Mouse (Mus musculus): ENCODE data around the gene Tfap4. TPM values are rescaled to one million over a fixed set of nuclear protein-coding genes. Genes with fewer than 3 reads are reported as not detected.
"Not testable (repeated sequence)": the region's sequence is repeated elsewhere in the genome, so short reads cannot be mapped to it uniquely, and the experiment has no call there.

Tfap4 gene
- polyA plus RNA-seq, 1 experiment from 2014 or later, result 23.0 TPM

DNA sequence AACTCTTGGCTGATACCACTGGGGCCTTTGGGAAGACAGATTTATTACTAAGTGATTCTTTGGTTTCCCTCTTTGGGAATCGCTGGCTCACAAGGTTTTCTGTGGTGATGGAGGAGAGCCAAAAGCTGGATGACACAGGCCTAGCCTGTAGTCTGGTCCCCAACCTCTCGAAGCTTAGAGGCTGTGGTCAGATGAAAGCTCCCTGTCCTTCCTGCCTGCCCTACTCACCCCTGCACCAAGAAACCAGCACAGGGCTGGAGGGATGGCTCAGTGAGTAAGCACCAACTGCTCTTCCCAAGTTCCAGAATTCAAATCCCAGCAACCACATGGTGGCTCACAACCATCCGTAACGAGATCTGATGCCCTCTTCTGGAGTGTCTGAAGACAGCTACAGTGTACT is 20.1 kb downstream of the Tfap4 start:
- no peaks in the 10 kb centered on the region for H3K4me1 ChIP-seq (ENCODE audit: insufficient read depth)
- no peaks in the 10 kb centered on the region for H3K27me3 ChIP-seq (ENCODE audit: insufficient read depth, low read length)
- no peak overlapping the region for H3K27ac ChIP-seq (ENCODE audit: low read depth)
- no peak overlapping the region for H3K4me3 ChIP-seq (ENCODE audit: low read depth, low read length)
- 0 out of 2 replicates have a peak, but pooled peaks cover 3% of the 10 kb centered on the region for H3K36me3 ChIP-seq (ENCODE audit: insufficient read depth)
- no peak overlapping the region for H3K4me2 ChIP-seq
- DNase-seq (no peak), ATAC-seq (ENCODE audit: insufficient read depth) (no peak)
- 71% methylated on average over 4 of the region's 4 CpGs for WGBS
- TF ChIP-seq CTCF (IDR thresholded peaks at IDR 0.05; ENCODE audit: low read depth), result no peak
- H3K9ac ChIP-seq, result no peak overlapping the region
- no peaks in the 10 kb centered on the region for H3K9me3 ChIP-seq (ENCODE audit: low read depth, low read length)

DNA sequence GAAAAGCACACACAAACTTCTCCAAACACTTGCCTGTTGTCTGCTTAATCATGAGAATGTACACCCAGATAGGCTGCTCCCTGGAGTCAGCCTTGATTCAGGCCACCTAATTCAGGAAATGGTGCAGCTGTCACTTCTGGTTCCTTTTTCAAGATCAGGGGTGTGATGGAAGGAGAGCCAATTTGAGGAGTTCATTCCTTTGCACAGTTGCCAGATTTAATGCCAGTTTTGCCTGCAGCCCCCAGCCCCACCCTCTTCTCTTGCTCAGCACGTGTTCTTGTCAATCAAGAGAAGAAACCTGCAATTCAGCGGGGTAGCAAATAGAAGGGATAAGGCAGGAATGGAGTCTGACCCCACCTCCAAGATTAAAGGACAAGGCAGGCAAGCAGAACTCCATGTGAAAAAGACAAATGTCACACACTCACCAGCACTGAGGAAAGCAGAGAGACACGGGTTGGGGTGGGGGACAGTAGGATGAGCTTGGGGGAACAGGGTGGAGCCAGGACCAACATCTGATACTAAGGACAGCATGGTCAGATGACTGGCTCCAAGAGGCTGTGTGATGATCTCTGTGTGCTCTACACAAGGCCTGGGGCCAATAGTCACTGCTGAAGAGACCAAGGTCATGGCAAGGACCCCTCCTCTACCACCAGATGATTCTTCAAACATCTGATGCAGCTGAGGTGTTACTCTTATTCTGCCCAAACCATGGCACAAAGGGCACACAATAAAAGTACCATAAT is 21.9 kb downstream of the Tfap4 start:
- Histone ChIP-seq H3K27ac (ENCODE audit: low read depth) (no peak overlapping the region), H3K4me1 (ENCODE audit: insufficient read depth) (no peaks in the 10 kb centered on the region), H3K36me3 (ENCODE audit: insufficient read depth) (no peaks in the 10 kb centered on the region), H3K4me2 (no peak overlapping the region), H3K9ac (no peak overlapping the region), H3K4me3 (ENCODE audit: low read depth, low read length) (no peak overlapping the region), H3K27me3 (ENCODE audit: insufficient read depth, low read length) (no peaks in the 10 kb centered on the region), H3K9me3 (ENCODE audit: low read depth, low read length) (no peaks in the 10 kb centered on the region)
- DNase-seq (no peak), ATAC-seq (ENCODE audit: insufficient read depth) (no peak)
- WGBS, result 48% methylated on average over 3 of the region's 3 CpGs
- no peak for TF ChIP-seq CTCF (IDR thresholded peaks at IDR 0.05; ENCODE audit: low read depth)

DNA sequence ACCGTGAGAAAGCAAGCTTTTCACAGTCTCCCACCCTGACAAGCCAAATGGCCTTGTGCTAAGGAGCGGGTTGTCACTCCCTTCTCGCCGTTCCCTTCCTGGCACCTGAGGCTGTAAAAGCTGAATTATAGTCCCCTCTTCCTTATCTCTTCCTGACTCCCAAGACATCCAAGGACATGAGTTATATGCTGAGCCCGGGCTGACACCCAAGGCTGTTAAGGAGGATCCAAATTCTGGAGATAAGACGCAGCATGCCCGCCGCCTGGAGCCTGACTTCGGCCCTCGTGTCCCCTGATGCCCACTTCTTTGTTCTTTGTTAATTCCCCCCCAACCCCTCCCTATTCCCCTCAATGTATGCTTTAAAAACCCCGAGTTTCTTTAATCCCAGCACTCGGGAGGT is 32.3 kb downstream of the Tfap4 start:
- not testable (repeated sequence) for DNase-seq; H3K4me3 ChIP-seq (ENCODE audit: low read depth, low read length); H3K27ac ChIP-seq (ENCODE audit: low read depth); H3K4me1 ChIP-seq (ENCODE audit: insufficient read depth); H3K9ac ChIP-seq; H3K4me2 ChIP-seq; H3K9me3 ChIP-seq (ENCODE audit: low read depth, low read length); H3K36me3 ChIP-seq (ENCODE audit: insufficient read depth); H3K27me3 ChIP-seq (ENCODE audit: insufficient read depth, low read length); ATAC-seq (ENCODE audit: insufficient read depth)
- WGBS, result 90% methylated on average over 12 of the region's 12 CpGs

DNA sequence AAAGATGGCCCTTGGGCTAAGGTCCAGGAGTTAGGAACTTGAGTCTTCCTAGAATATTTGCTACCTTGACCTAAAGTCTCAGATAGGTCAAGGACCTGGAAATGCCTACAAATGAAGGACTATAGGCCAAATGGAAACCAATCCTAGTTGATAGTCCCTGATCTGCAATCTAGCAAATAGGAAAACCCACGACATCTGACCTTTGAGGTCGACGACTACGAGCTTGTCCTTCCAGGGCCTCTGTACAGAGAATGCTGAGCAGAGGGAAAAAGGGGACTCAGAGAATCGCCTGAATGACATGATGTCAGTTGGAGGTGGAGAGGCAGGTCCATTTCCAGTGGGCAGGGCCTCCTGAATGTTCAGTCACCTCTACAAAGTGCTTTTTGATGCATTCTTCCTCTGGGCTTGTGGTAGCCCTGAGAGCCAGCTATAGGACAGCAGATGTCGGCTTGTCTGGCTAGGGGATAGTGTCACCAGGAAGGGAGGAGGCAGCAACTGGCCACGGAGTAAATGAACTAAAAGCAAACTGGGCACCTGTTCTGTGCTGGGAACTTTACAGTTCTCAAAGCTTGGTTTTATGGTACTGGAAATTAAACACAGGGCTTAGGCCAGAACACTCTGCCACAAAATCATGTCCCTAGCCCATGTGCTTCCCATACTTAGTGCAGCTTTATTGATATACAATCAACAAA is 36.2 kb downstream of the Tfap4 start:
- 65% methylated on average over 7 of the region's 7 CpGs for WGBS
- Histone ChIP-seq H3K9ac (no peak overlapping the region), H3K27me3 (ENCODE audit: insufficient read depth, low read length) (no peaks in the 10 kb centered on the region), H3K4me2 (no peak overlapping the region), H3K27ac (ENCODE audit: low read depth) (no peak overlapping the region), H3K4me1 (ENCODE audit: insufficient read depth) (no peaks in the 10 kb centered on the region), H3K36me3 (ENCODE audit: insufficient read depth) (no peaks in the 10 kb centered on the region), H3K9me3 (ENCODE audit: low read depth, low read length) (no peaks in the 10 kb centered on the region), H3K4me3 (ENCODE audit: low read depth, low read length) (no peak overlapping the region)
- DNase-seq (no peak), ATAC-seq (ENCODE audit: insufficient read depth) (no peak)
- no peak for TF ChIP-seq CTCF (IDR thresholded peaks at IDR 0.05; ENCODE audit: low read depth)

DNA sequence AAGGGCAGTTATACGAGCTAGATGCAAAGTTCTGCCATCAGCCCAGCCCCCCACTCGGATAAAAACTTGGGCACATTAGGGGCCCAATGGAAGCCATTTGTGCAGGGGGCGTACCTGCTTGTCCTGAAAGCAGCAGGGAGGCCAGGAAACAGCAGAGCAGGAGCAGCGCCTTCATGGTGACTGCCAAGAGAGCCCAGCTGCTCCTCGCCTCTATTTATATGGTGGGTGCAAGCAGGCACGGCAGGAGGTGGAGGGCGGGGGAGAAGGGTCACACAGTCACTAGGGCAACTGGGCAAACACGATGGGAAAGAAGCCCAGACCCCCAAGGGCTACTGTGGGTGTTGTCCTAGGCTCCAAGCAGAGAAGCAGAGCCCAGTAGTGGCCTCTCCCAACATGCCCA is 36.8 kb downstream of the Tfap4 start:
- ATAC-seq (ENCODE audit: insufficient read depth), result no peak
- no peaks in the 10 kb centered on the region for H3K36me3 ChIP-seq (ENCODE audit: insufficient read depth)
- no peak overlapping the region for H3K9ac ChIP-seq
- no peaks in the 10 kb centered on the region for H3K27me3 ChIP-seq (ENCODE audit: insufficient read depth, low read length)
- no peak for TF ChIP-seq CTCF (IDR thresholded peaks at IDR 0.05; ENCODE audit: low read depth)
- no peaks in the 10 kb centered on the region for H3K4me1 ChIP-seq (ENCODE audit: insufficient read depth)
- no peak overlapping the region for H3K4me3 ChIP-seq (ENCODE audit: low read depth, low read length)
- H3K9me3 ChIP-seq (ENCODE audit: low read depth, low read length), result no peaks in the 10 kb centered on the region
- H3K4me2 ChIP-seq, result no peak overlapping the region
- no peak for DNase-seq
- H3K27ac ChIP-seq (ENCODE audit: low read depth), result no peak overlapping the region
- WGBS, result 41% methylated on average over 8 of the region's 8 CpGs

DNA sequence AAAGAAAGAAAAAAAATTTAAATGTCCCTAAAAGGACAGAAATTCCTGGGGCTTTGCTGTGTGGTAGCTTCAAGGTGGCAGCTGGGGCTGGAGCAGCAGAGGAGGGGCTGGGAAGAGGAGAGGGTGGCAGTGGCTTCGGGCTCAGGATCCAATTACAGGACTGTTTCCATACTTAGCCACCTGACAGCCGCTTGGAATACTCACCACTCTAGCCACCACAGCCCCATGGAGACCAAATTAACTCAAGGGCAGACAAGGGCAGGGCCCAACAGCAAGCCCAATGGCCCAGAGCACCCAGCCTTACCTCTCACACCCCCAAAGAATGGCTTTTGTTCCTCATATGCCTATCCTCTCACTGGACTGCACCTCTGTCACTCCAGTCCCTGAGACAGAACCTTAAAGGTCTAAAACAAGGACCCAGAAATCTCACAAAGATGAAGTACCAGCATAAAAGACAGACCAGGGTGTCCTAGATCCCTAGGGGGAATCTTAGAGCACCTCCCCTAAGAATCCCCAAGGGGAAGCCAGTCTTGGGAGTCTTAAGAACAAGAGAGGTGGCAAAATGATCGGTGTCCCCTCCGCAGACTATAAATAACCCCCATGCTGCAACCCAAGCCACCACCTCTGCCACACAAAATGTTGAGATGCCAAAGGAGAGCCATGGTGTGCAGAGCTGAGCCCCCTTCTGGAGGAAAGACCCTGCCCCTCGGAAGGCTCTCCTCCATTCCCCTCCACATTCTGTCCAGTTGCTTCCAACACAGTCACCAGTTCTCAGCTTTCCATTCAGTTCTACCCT is 37.7 kb downstream of the Tfap4 start:
- H3K4me3 ChIP-seq (ENCODE audit: low read depth, low read length), result no peak overlapping the region
- WGBS, result 60% methylated on average over 5 of the region's 5 CpGs
- TF ChIP-seq CTCF (IDR thresholded peaks at IDR 0.05; ENCODE audit: low read depth), result no peak
- no peak overlapping the region for H3K9ac ChIP-seq
- H3K9me3 ChIP-seq (ENCODE audit: low read depth, low read length), result no peaks in the 10 kb centered on the region
- H3K4me2 ChIP-seq, result no peak overlapping the region
- DNase-seq (no peak), ATAC-seq (ENCODE audit: insufficient read depth) (peak; percentile 62)
- no peaks in the 10 kb centered on the region for H3K36me3 ChIP-seq (ENCODE audit: insufficient read depth)
- H3K4me1 ChIP-seq (ENCODE audit: insufficient read depth), result no peaks in the 10 kb centered on the region
- peak overlapping the region; percentile 38; the same call in 1 of the 2 replicates for H3K27ac ChIP-seq (ENCODE audit: low read depth)
- H3K27me3 ChIP-seq (ENCODE audit: insufficient read depth, low read length), result no peaks in the 10 kb centered on the region
